Mouse (Mus musculus) testis, postnatal 10 days (tissue): ENCODE results near the gene Slc43a3.
A peak's percentile ranks its signal among the peaks of the same experiment; 100 is the strongest.
"Not testable (repeated sequence)": the region's sequence is repeated elsewhere in the genome, so short reads cannot be mapped to it uniquely, and the experiment has no call there.

Experiments
- DNase-seq: peaks from one replicate; pipeline ENCODE4 v3.0.0; 2021; ENCODE audit warnings: low spot score

Slc43a3 gene

DNA sequence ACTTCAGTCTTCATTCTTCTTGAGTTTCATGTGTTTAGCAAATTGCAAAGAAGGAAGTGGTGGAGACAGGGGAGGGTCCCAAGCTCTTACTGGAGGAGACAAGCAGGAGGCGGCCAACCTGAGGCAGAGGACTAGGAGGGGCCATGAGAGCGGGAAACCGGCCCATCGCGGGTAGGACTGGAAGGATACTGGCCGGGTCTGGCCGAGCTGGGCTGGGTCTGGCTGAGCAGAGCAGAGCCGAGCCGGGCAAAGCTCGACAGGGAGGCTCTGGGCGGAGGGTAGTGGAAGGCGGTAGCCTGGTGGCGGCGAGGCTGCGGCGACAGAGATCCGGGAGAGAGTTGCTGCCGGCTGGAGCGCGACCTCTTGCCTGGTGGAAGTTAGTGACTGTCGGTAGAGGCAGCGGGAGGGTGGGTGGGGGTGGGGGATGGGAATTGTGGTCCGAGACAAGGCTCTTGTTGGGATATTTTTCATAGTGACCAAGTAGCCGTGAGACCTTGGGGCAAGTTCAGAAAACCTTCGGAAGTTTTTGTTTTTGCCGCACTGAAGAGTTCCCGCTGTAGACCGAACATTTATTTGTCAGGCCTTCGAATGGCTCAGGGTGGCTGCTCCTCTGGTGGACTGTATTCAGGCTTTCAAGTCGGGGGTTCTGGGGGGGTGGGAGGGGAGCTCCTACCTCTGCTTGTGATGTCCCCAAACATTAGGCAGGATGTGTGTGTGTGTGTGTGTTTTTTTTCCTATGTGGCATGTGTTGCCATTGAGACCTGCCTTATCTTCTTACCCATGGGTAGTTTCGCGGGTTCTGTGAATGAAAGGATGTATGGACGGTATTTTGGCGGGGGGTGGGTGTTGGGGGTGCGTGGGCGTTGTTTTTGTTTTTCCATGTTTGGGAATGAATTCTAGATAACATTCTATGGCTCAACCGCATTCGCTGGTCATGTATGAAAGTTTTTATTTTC, at the start of gene Slc43a3:
Slc43a3 (plus strand) TSS at position 106 of the 956 bp plus-strand sequence.
- DNase-seq, result peak; percentile 74

GRCm38 (mm10) chr2:84886821-84887281, 49.5 kb upstream of the Slc43a3 start:
- peak; percentile 59 for DNase-seq

DNA sequence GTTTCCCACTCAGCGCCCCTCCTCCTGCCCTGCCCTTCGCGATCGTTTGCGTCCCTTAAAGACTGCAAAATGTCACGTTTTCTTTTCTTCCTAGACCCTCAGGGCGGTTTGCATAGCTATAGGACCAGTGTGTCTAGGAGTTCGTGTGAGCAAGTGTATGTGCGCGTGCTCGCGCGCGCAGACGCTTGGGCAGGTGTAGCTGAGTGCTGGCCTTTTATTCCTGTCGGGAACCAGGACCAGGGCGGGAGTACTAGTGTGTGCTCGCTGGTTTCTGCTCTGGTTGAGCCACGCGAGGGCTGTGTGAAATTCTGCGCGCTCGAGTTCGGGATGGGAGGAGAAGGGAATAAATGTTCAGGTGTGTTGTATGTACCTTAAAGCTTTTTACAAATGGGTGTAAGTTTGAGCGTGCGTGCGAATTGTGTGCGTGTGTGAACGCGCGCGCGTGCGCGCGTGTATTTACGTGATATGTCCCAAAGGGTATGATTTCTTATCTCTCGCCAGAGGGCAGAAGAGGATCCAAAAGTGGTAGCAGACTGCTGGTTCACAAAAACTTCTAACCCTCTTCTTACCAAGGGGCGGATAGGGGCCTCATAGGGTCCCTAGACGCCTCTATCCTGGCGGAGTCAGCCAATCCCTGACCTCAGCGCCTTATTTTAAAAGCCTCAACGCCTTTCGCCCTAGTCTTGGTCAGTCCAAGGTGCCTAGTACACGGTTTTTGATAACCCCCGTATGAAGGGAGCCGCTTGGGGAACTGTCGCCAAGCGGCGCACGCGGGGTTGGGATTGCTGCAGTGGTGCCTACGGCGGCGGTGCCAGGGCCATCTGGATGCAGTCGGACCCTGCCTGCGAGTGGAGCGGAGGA, 48.7 kb upstream of the Slc43a3 start:
- peak; percentile 40 for DNase-seq

GRCm38 (mm10) chr2:84888657-84889315, 47.6 kb upstream of the Slc43a3 start:
- peak; percentile 77 for DNase-seq

DNA sequence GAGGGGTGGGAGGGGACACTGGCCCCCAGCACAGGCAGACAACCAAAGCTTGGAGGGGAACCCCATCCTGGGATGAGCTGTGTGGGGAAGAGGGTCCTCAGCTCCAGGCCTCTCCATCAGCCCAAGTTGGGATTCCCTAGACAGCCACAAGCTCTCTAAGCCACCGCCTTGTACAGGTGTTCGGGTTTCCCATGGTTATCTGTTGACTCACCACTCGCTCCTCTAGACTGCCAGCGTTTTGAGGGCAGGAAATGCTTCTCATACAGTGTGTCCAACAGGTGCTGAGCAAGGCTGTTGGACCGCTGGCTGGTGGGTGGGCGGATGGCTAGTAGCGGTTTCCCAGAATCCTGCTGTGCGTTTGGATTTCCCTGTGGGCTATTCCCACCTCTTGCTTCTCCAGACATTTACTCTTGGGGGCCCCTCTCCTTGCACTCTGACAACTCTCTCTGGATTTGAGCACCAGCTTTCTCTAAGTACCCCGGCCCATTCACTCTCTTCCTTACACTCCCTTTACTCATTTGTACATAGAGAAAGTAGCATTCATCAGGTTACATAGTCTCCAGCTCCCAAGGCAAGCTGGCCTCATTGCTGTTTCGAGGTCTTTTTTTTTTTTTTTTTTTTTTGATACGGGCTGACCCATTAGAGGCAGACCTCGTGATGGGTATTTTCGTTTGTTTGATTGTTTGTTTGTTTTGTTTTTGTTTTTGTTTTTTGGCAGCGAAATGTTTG, 46.9 kb upstream of the Slc43a3 start:
- no peak for DNase-seq

- DNase-seq, result peak; percentile 85
Measured at GRCm38 (mm10) chr2:84890045-84890340, 46.4 kb upstream of the Slc43a3 start.

- no peak for DNase-seq
Measured at GRCm38 (mm10) chr2:84893359-84893758, 43.0 kb upstream of the Slc43a3 start.

- DNase-seq, result no peak
Measured at GRCm38 (mm10) chr2:84895495-84896198, 40.7 kb upstream of the Slc43a3 start.

DNA sequence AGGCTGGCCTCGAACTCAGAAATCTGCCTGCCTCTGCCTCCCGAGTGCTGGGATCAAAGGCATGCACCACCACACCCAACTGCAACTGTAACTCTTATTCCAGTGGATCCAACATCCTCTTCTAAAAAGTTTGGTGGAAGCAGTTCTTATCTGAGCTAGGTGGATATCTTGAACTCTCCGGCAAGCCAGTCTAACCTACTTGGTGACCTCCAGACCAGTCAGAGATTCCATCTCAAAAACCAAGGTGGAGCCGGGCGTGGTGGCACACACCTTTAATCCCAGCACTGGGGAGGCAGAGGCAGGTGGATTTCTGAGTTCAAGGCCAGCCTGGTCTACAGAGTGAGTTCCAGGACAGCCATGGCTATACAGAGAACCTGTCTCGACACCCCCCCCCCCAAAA, 39.7 kb upstream of the Slc43a3 start:
- not testable (repeated sequence) for DNase-seq

DNA sequence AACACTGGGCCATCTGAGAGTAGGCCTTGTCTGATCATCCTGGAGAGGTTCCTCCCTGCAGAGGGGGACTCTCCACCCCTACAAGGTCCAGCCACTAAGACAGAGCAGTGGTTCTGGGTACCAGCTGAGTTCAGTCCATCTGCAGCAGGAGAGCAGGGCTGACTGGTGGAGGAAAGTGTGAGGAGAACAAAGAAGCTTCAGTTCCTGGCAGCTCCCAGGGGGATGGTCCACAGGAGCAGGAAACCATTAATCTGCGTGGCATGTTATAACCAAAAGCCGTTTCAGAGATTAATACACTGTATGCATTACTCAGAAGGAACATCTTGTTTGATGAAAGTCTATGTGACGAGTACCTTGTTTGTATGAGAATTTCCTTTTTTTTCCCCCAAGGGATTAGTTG, 23.7 kb upstream of the Slc43a3 start:
- no peak for DNase-seq

GRCm38 (mm10) chr2:84913881-84914280, 22.5 kb upstream of the Slc43a3 start:
- no peak for DNase-seq

- no peak for DNase-seq
Measured at GRCm38 (mm10) chr2:84915330-84915729, 21.0 kb upstream of the Slc43a3 start.

DNA sequence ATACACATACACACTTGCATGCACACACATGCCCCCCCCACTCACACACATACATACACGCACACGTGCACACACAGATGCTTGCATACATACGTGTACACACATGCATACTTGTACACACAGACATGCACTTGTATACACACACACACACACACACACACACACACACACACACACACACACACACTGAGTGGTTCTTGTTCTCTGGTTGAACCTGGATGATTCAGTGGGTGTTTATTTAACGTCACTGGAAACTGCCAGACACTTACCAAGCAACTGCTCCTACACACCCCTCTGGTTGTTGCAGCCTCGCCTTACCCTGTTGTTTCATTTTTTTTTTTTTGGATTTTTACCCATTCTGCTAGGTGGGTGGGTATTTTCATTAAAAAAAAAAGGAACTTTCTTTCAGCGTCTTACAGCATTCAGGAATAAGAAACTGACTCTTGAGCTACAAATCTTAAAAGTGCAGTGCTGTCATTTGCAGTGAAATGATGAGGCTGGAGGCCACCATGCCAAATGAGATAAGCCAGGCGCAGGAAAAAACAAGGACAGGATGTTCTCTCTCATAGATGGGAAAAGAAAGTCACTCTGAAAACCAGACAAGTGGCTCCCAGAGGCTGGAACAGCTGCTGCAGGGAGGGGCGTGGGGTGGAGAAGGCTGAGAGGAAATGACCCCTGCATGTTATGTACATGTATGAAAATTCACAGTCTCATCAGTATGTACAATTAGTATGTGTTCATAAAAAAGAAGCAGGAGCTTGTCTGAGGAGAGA, 19.6 kb upstream of the Slc43a3 start:
- no peak for DNase-seq

DNA sequence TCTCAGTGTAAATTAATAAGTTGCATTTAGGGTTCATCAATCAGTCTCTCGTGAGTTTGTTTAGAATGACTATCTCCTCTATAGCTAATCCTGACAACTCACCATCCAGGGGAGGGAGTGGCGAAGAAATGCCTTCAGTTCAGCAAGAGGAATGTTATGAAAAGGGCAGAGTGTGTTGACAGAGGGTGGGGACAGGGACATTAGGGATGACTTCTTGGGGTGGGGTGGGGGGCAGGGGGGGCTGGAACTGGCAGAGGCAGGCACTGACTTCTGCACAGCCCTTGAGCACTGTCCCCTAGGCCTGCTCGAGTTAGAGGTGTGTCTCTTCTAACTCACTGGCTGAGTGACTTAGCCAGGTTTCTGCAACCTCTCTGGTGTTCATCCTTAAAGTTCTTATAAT, 18.2 kb upstream of the Slc43a3 start:
- no peak for DNase-seq

- DNase-seq, result no peak
Measured at GRCm38 (mm10) chr2:84919601-84920108, 16.7 kb upstream of the Slc43a3 start.

DNA sequence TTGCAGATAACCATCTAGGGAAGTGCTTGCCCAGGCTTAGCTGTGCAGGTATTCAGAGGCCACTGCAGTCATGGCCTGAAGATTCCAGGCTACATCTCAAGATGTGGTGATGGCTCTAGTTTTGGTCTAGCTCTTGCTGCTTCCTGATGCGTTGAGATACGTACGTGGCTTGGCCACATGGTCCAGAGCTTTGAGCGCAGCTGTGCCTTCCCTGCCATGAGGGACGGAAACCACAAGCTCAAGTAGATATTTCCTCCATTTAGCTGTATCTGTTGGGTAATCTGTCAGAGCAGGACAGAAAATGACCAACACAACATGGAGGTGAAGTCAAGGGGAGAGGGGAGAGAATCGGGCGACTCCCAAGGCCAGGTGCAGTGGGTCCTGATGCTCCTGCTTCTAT, 6.2 kb upstream of the Slc43a3 start:
- DNase-seq, result no peak

GRCm38 (mm10) chr2:84933992-84934648, 2.3 kb upstream of the Slc43a3 start:
- DNase-seq, result no peak

- no peak for DNase-seq
Measured at GRCm38 (mm10) chr2:84934649-84935007, 1.8 kb upstream of the Slc43a3 start.

GRCm38 (mm10) chr2:84935065-84935464, 1.3 kb upstream of the Slc43a3 start:
- DNase-seq, result no peak
